Comparison of ENCODE assay signal across 27 mouse cellular contexts in the genomic region with DNA sequence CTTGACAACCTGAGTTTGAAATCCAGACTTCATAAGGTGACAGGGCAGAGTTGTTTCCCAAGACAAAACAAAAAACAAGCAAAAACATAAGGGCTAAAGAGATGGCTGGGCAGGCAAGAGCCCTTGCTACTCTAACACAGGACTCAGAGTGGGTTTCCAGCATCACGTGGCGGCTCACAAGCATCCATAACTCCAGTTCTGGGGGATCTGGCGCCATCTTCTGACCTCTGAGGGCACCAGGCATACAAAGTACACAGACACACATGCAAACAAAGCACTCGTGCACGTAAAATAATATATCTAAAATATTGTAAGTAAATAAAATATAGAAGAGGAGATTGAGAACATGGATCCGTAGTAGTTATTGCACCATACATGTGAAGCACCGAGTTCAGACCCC. TPM values are rescaled to one million over a fixed set of nuclear protein-coding genes. Genes with fewer than 3 reads are reported as not detected.
"Had no signal": no experiment of that assay in that cellular context is flagged by ENCODE, and none has a peak within 500 bp of the region (broad histone marks: within the 10 kb centered on the region; RNA-seq: fewer than 3 reads in every experiment).

No protein-coding gene starts in this region.

- DNase-seq: kidney, adult 8-10 months; kidney, postnatal 25 days; layer of hippocampus, adult 9-11 months; liver, embryonic 13.5 days; lung, adult 2 months; lung, postnatal 14 days; lung, postnatal 4 days; retina, postnatal 1 day; thymus, postnatal 25 days had no signal

- ATAC-seq: intestine, embryonic 16.5 days; midbrain, embryonic 15.5 days had no signal

- H3K9me3 ChIP-seq: liver, embryonic 13.5 days; midbrain, embryonic 12.5 days; midbrain, embryonic 15.5 days; neural tube, embryonic 12.5 days; neural tube, embryonic 15.5 days had no signal

- H3K27ac ChIP-seq: layer of hippocampus, adult 2 months; liver, embryonic 13.5 days; midbrain, embryonic 12.5 days; midbrain, embryonic 15.5 days; neural tube, embryonic 12.5 days; neural tube, embryonic 15.5 days had no signal

- H3K27me3 ChIP-seq: liver, embryonic 13.5 days; midbrain, embryonic 15.5 days; neural tube, embryonic 12.5 days; neural tube, embryonic 15.5 days had no signal

- H3K36me3 ChIP-seq: liver, embryonic 13.5 days; midbrain, embryonic 12.5 days; midbrain, embryonic 15.5 days; neural tube, embryonic 12.5 days; neural tube, embryonic 15.5 days had no signal

- H3K4me2 ChIP-seq: liver, embryonic 13.5 days; midbrain, embryonic 12.5 days; midbrain, embryonic 15.5 days; neural tube, embryonic 12.5 days; neural tube, embryonic 15.5 days had no signal

- H3K4me1 ChIP-seq: liver, embryonic 13.5 days; midbrain, embryonic 12.5 days; midbrain, embryonic 15.5 days; neural tube, embryonic 12.5 days; neural tube, embryonic 15.5 days had no signal

- H3K4me3 ChIP-seq: layer of hippocampus, adult 2 months; liver, embryonic 13.5 days; midbrain, embryonic 12.5 days; midbrain, embryonic 15.5 days; neural tube, embryonic 12.5 days; neural tube, embryonic 15.5 days had no signal

- H3K9ac ChIP-seq: liver, embryonic 13.5 days; midbrain, embryonic 12.5 days; midbrain, embryonic 15.5 days; neural tube, embryonic 12.5 days; neural tube, embryonic 15.5 days had no signal

RNA-seq across cellular contexts. Expression of a gene that starts 31.9 kb away (rescaled TPM):
- total RNA-seq: layer of hippocampus, adult 2 months; liver, adult 2 months; megakaryocyte progenitor cell, adult 5-6 weeks; megakaryocyte-erythroid progenitor cell, adult 5-6 weeks had no signal
- polyA plus RNA-seq: intestine, embryonic 16.5 days; kidney, embryonic 16.5 days; large intestine, adult 2 months; limb, embryonic 11.5 days; liver, adult 2 months; liver, embryonic 13.5 days; liver, embryonic 16.5 days; lung, adult 2 months; lung, embryonic 16.5 days; small intestine, adult 2 months; spleen, adult 2 months; stomach, embryonic 16.5 days; thymus, postnatal 0 days had no signal
